Mouse (Mus musculus) cortical plate, adult 2 months (tissue): ENCODE measurements around the gene Grn.
A peak's percentile ranks its signal among the peaks of the same experiment; 100 is the strongest.

ENCODE experiments used
- CTCF ChIP-seq: fragments of 200-500 bp; IDR thresholded peaks from 2 replicates; pipeline ENCODE4 v1.5.1; 2011; ENCODE audit warnings: mild to moderate bottlenecking, control low read depth, low read length; ENCODE audit not compliant: insufficient read depth; ENCODE audit errors: extremely low read depth
- POLR2A ChIP-seq: fragments of 200-500 bp; IDR thresholded peaks from 2 replicates; pipeline ENCODE4 v1.6.1; 2011; ENCODE audit warnings: mild to moderate bottlenecking, low read length, control low read depth; ENCODE audit not compliant: insufficient read depth; ENCODE audit errors: extremely low read depth

GRCm38 (mm10) chr11:102434406-102434805 lies 4.3 kb downstream of the Grn start:
- peak; percentile 90 for TF ChIP-seq CTCF
- 0 out of 2 replicates have a peak, but pooled peaks have one; percentile 8 for TF ChIP-seq POLR2A
